Mouse (Mus musculus) gonadal fat pad, adult 2 months (tissue): Measurements from ENCODE around the gene Atp5b. TPM values are rescaled to one million over a fixed set of nuclear protein-coding genes. Genes with fewer than 3 reads are reported as not detected.
"Not testable (repeated sequence)": the region's sequence is repeated elsewhere in the genome, so short reads cannot be mapped to it uniquely, and the experiment has no call there.

Source experiments
- DNase-seq: peaks from one replicate; pipeline ENCODE4 v3.0.0-alpha.2; 2012; ENCODE audit warnings: low read depth
- polyA plus RNA-seq: library from polyadenylated mRNA; depleted of rRNA; stranded (reverse); fragments of >200 nt; gene quantifications from 2 replicates; pipeline ENCODE4 v1.2.3, GENCODE M21; 2012; rRNA removed

Atp5b gene
- polyA plus RNA-seq: 2,186 and 2,996 TPM in 2 replicates

- peak; percentile 100 for DNase-seq
Observed at GRCm38 (mm10) chr10:128082880-128083421, at the start of gene Atp5b. Atp5b (plus strand) TSS chr10:128083273.

DNA sequence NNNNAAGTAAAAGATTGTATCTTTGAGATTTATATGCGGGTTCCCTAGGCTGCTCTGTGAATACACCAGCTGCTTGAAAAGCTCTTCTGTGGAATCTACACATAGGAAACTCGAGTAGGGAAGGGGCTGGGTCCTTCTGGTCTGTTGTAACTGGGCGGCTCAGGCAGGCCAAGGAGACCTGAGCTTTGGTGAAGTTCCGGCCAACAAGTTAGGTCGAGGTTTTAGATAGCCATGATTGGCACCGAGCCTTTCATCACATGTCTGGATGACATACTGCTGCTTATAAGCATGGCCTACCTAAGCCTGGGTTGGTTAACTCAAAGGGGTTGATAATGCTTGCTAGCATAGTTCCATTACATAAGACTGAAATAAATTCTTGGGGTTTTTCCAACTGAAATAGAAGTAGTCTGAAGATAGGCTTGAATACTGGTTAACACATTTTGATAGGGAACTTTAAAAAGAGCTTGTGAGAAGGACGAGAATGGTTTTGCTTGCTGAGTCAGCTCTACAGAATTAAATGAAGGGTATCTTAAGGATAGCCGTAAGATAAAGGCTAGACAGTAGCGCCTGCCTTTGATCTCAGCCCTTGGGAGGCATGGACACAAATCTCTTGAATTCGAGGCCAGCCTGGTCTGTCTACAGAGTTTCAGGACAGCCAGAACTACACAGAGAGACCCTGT, 46.2 kb upstream of the Atp5b start:
- DNase-seq: no peak

- no peak for DNase-seq
Observed at GRCm38 (mm10) chr10:128037921-128038320, 45.2 kb upstream of the Atp5b start.

- DNase-seq: no peak
Observed at GRCm38 (mm10) chr10:128039167-128039566, 43.9 kb upstream of the Atp5b start.

DNA sequence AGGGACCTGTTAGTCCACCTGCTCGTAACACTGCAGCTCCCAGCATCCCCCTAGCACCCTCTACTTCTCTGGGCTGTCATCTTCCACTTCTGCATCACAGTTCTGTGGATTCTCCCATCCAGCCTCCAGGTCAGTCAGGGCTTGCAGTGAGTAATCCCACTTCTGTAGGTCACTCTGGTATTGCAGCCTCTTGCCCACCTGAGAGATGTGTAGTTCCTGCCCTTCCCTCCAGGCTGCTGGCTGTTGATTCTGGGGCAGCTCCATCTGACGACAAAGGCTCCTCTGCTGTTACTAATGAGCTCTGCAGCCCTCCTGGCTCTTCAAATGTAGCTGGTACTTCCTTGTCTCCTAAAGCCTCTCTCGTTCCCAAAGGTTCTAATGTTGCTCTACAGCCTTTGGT, 43.2 kb upstream of the Atp5b start:
- no peak for DNase-seq

GRCm38 (mm10) chr10:128040293-128040692, 42.8 kb upstream of the Atp5b start:
- no peak for DNase-seq

GRCm38 (mm10) chr10:128041636-128042035, 41.4 kb upstream of the Atp5b start:
- no peak for DNase-seq

DNA sequence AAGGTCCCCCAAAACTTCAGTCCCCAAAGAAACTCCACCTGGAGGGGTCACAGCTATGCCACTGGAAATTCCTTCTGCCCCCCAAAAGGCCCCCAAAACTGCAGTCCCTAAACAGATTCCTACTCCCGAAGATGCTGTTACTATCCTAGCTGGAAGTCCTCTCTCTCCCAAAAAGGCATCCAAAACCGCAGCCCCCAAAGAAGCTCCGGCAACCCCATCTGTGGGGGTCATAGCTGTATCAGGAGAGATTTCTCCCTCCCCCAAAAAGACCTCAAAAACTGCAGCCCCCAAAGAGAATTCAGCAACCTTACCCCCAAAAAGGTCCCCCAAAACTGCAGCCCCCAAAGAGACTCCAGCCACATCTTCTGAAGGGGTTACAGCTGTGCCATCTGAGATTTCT, 40.6 kb upstream of the Atp5b start:
- no peak for DNase-seq

DNA sequence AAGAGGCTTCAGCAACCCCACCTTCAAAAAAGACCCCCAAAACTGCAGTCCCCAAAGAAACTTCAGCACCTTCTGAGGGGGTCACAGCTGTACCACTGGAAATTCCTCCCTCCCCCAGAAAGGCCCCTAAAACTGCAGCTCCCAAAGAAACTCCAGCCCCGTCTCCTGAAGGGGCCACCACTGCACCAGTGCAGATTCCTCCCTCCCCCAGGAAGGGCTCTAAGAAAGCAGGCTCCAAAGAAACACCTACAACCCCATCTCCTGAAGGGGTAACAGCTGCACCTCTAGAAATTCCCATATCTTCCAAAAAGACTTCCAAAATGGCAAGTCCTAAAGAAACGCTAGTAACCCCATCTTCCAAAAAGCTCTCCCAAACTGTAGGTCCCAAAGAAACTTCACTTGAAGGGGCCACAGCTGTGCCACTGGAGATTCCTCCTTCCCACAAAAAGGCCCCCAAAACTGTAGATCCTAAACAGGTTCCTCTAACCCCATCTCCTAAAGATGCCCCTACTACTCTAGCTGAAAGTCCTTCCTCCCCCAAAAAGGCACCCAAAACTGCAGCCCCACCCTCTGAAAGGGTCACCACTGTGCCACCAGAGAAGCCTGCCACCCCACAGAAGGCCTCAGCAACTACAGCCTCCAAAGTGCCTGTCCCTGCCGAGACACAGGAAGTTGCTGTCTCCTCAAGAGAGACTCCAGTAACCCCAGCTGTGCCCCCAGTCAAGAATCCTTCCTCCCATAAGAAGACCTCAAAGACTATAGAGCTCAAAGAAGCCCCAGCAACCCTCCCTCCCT, 39.8 kb upstream of the Atp5b start:
- DNase-seq: no peak

DNA sequence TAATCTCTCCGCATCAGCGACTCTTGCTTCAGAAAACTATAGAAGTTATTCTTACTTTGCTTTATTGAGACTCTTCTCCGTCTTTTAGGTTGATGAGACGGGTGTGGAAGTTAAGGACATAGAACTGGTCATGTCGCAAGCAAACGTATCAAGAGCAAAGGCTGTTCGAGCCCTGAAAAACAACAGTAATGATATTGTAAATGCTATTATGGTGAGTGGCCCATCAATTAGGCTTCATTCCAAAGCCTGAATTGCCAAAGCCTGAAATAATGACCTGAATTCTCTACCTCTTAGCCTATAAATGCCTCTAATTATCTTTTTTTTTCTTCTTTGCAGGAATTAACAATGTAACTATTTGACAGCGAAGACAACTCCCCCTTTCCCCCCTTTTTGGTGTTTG, 34.9 kb upstream of the Atp5b start:
- no peak for DNase-seq

GRCm38 (mm10) chr10:128049741-128050140, 33.3 kb upstream of the Atp5b start:
- DNase-seq: no peak

GRCm38 (mm10) chr10:128050355-128050754, 32.7 kb upstream of the Atp5b start:
- no peak for DNase-seq

GRCm38 (mm10) chr10:128051589-128051988, 31.5 kb upstream of the Atp5b start:
- no peak for DNase-seq

DNA sequence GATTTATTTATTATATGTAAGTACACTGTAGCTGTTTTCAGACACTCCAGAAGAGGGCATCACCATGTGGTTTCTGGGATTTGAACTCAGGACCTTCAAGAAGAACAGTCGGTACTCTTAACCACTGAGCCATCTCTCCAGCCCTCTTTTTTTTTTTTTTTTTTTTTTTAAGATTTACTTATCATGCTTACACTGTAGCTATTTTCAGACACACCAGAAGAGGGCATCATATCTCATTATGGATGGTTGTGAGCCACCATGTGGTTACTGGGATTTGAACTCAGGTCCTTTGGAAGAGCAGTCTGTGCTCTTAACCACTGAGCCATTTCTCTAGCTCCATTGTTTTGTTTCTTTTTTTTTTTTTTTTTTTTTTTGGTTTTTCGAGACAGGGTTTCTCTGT, 30.9 kb upstream of the Atp5b start:
- not testable (repeated sequence) for DNase-seq

DNA sequence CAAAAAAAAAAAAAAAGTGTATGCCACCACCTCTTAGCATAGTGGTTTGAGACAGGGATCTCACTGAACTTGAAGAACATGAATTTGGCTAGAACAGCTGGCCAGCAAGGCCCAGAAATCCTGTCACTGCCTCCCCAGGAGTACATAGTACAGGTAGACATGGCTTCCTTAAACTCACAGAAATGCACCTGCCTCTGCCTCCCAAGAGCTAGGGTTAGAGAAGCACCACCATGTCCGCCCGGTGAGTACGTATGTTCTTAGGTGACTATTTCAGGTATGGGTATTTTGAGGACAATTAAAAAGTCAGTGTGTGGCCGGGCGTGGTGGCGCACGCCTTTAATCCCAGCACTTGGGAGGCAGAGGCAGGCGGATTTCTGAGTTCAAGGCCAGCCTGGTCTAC, 30.1 kb upstream of the Atp5b start:
- DNase-seq: no peak

- DNase-seq: no peak
Observed at GRCm38 (mm10) chr10:128058184-128058583, 24.9 kb upstream of the Atp5b start.

- no peak for DNase-seq
Observed at GRCm38 (mm10) chr10:128058601-128059151, 24.4 kb upstream of the Atp5b start, which contains the start of gene Ptges3. Ptges3 (plus strand) TSS chr10:128058954.

DNA sequence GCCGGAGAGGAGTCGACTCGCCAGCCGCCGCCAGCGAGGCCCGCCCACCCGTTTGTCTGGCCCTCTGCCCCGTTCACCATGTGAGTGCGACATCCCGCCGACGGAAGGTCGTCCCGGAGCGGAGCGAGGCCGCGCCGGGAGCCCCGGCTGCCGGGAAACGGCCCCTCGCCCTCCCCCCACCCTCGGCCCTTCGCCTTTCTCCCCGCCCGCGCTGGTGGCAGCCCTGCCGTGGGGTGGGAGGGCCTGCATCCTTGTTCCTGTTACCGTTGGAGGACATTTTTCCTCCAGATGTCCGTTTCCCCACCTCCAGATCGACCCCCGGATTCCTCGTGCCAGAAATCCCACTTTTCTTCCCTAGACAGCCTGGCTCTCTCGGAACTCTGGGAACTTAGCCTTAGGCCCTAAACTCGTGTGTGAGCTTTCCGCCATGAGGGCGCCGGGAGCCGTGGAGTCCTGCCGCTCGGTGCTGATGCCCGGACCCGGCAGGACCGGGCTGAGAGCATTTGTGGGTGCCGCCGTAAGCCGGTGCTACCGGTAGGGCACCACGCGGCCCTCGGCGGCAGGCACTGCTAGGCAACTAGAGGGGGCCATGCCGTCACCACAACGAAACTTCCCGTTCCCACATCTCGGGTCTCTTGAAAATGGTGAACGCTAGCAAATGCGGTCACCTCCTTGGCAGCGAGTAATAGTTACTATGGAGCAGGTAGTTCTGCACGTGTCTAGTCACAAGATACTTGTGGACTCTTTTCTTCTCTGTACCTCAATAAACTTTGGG, 23.7 kb upstream of the Atp5b start:
- no peak for DNase-seq

GRCm38 (mm10) chr10:128061109-128061508, 22.0 kb upstream of the Atp5b start:
- no peak for DNase-seq

GRCm38 (mm10) chr10:128062221-128062989, 20.7 kb upstream of the Atp5b start:
- no peak for DNase-seq

DNA sequence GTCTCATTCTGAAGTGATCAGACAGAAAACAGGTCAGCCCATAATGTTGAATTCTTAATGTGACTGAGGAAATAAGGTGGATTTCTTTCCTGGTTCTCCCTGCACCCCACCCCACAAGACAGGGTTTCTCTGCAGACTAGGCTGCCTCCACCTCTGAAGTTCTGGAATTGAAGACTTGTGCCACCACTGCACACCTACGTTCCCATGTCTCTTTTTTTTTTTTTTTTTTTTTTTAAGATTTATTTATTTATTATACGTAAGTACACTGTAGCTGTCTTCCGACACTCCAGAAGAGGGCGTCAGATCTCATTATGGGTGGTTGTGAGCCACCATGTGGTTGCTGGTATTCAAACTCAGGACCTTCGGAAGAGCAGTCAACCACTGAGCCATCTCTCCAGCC, 17.0 kb upstream of the Atp5b start:
- no peak for DNase-seq
